Comparison of ENCODE assay signal across 18 mouse cellular contexts in the genomic region with DNA sequence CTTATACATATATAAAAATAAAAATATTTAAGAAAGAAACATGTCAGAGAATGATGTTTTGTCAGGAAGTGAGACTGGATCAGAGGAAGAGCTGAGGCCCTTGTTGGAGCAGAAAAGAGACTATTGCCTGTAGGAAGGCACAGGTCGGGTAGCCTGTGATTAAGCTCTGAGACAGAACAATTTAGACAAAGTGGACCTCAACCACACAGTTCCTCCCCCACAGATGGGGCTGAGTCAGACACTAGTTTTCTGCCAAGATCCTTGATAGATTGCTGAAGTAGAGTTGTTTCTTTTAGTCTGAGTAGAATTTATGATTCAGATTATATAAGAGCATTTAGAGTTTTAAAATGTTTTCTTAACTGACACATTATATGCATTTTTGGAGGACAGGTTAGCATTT. TPM values are rescaled to one million over a fixed set of nuclear protein-coding genes. Genes with fewer than 3 reads are reported as not detected.
A peak's percentile ranks its signal among the peaks of the same experiment; 100 is the strongest.
DNase-seq lines count a peak whose midpoint lies in the region; ATAC-seq lines count a peak whose summit lies in the region.
"Had no signal": no experiment of that assay in that cellular context is flagged by ENCODE, and none has a peak within 500 bp of the region (broad histone marks: within the 10 kb centered on the region; RNA-seq: fewer than 3 reads in every experiment).

No protein-coding gene starts in this region.

- H3K27ac ChIP-seq in midbrain, embryonic 15.5 days = no peak overlapping the region
- no peak overlapping the region for H3K27ac ChIP-seq in forebrain, embryonic 16.5 days (ENCODE audit: low read length)
- H3K27ac ChIP-seq: gastrocnemius, adult 2 months; hindbrain, embryonic 10.5 days; kidney, embryonic 15.5 days; limb, embryonic 15.5 days; stomach, embryonic 15.5 days had no signal

- H3K4me2 ChIP-seq in midbrain, embryonic 15.5 days = no peak overlapping the region
- H3K4me2 ChIP-seq in forebrain, embryonic 16.5 days (ENCODE audit: low read length) = no peak overlapping the region
- H3K4me2 ChIP-seq: kidney, embryonic 15.5 days; limb, embryonic 15.5 days; midbrain, embryonic 11.5 days; stomach, embryonic 15.5 days had no signal

- peak; percentile 15 for DNase-seq in layer of hippocampus, adult 9-11 months
- no peak for DNase-seq in layer of hippocampus, postnatal 14 days (ENCODE audit: low spot score in 2 of 2)
- DNase-seq in 3T3-L1 (ENCODE audit: low read depth, low spot score) (peak; percentile 81), NIH3T3 (ENCODE audit: low read depth) (peak; percentile 80)
- DNase-seq in brain, adult 2 months (ENCODE audit: low read depth, low spot score) = peak; percentile 75
- DNase-seq in cerebellum, postnatal 10 days = no peak
- DNase-seq: cerebellum, postnatal 25 days; gastrocnemius, adult 2 months; heart, adult 11 months; liver, postnatal 0 days had no signal

- no peak overlapping the region for H3K9ac ChIP-seq in midbrain, embryonic 15.5 days
- no peak overlapping the region for H3K9ac ChIP-seq in forebrain, embryonic 16.5 days (replicated peaks; ENCODE audit: low read depth, low read length)
- H3K9ac ChIP-seq: kidney, embryonic 15.5 days; limb, embryonic 15.5 days; liver, postnatal 0 days; stomach, embryonic 15.5 days had no signal

- H3K4me1 ChIP-seq in midbrain, embryonic 15.5 days = no peaks in the 10 kb centered on the region
- no peaks in the 10 kb centered on the region for H3K4me1 ChIP-seq in forebrain, embryonic 16.5 days (replicated peaks; ENCODE audit: control insufficient read depth, insufficient read depth, low read length)
- H3K4me1 ChIP-seq: hindbrain, embryonic 10.5 days; kidney, embryonic 15.5 days; limb, embryonic 15.5 days; stomach, embryonic 15.5 days had no signal

- no peaks in the 10 kb centered on the region for H3K27me3 ChIP-seq in midbrain, embryonic 15.5 days (replicated peaks)
- H3K27me3 ChIP-seq in forebrain, embryonic 16.5 days (replicated peaks; ENCODE audit: control insufficient read depth, insufficient read depth, low read length) = no peaks in the 10 kb centered on the region
- H3K27me3 ChIP-seq: kidney, embryonic 15.5 days; limb, embryonic 15.5 days; stomach, embryonic 15.5 days had no signal

- H3K36me3 ChIP-seq in midbrain, embryonic 15.5 days (replicated peaks) = peaks cover 18% of the 10 kb centered on the region; the same call in 1 of the 2 replicates
- peaks cover 14% of the 10 kb centered on the region for H3K36me3 ChIP-seq in forebrain, embryonic 16.5 days (ENCODE audit: control insufficient read depth, insufficient read depth)
- H3K36me3 ChIP-seq: stomach, embryonic 15.5 days had no signal

- 62% methylated on average over 1 of the region's 1 CpGs for WGBS in midbrain, embryonic 15.5 days
- 72% methylated on average over 1 of the region's 1 CpGs for WGBS in forebrain, embryonic 16.5 days

- H3K9me3 ChIP-seq in midbrain, embryonic 15.5 days = no peaks in the 10 kb centered on the region
- H3K9me3 ChIP-seq in forebrain, embryonic 16.5 days (ENCODE audit: control insufficient read depth, low read length) = no peaks in the 10 kb centered on the region
- H3K9me3 ChIP-seq: hindbrain, embryonic 10.5 days; kidney, embryonic 15.5 days; limb, embryonic 15.5 days; stomach, embryonic 15.5 days had no signal

- no peak overlapping the region for H3K4me3 ChIP-seq in midbrain, embryonic 15.5 days
- H3K4me3 ChIP-seq in forebrain, embryonic 16.5 days (replicated peaks; ENCODE audit: low read length) = no peak overlapping the region
- H3K4me3 ChIP-seq: gastrocnemius, adult 2 months; hindbrain, embryonic 10.5 days; kidney, embryonic 15.5 days; limb, embryonic 15.5 days; stomach, embryonic 15.5 days had no signal

- ATAC-seq in midbrain, embryonic 15.5 days (replicated peaks) = no peak
- ATAC-seq in forebrain, embryonic 16.5 days = no peak
- ATAC-seq: inflammation-experienced regulatory T-cells, adult 6 months; liver, postnatal 0 days had no signal

RNA-seq across cellular contexts. Expression of a gene that starts 35.9 kb away (rescaled TPM):
- total RNA-seq in layer of hippocampus, postnatal 14 days (2021) = 10 to 100 TPM; 18.2 to 20.3 TPM
- polyA plus RNA-seq in midbrain, embryonic 15.5 days (2015; fragmentation: Nextera tagmentation; extraction: Ambion mirVana) = 21.4 and 22.7 TPM in 2 replicates
- polyA plus RNA-seq in forebrain, embryonic 16.5 days (2015; fragmentation: Nextera tagmentation; extraction: Ambion mirVana) = 18.3 and 21.6 TPM in 2 replicates

Comparison
In these comparisons a context has a peak if more than half of its experiments do, and no peak if none do; other contexts are left out.
1. DNase-seq: peak in layer of hippocampus, adult 9-11 months (single experiment), 3T3-L1 (single experiment), NIH3T3 (single experiment) and brain, adult 2 months (single experiment); none in layer of hippocampus, postnatal 14 days (0 of 2) and cerebellum, postnatal 10 days (0 of 2).